Mouse (Mus musculus) erythroblast, embryonic 14.5 days (primary cell): ENCODE measurements around the gene Tnc.

Source experiments
- GATA1 ChIP-seq: IDR thresholded peaks from 2 replicates; pipeline ENCODE4 v1.6.1; 2012; ENCODE audit warnings: low read length, inconsistent platforms, mixed read lengths
- TAL1 ChIP-seq: IDR thresholded peaks from 3 replicates; pipeline ENCODE4 v1.6.1; 2012; ENCODE audit warnings: low read length, inconsistent platforms, mixed read lengths

DNA sequence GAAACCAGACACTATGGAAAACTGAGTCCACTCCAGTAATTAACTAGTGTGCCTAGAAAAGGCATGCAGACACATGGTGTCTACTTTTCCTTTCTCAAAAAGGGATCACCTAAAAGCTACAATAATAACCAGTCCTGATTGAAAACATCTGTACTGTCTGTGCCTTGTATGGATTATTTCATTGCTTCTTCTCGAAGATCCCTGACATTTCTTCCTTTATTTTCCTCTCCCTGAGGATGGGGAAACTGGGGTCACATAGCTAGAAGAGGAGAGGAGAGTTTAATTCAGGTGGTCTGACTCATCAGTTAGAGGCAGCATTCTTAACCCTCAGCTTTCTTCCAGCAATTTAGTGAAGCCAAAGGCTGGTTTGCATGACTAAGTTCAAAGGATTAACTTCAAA, 17.3 kb downstream of the Tnc start:
- TF ChIP-seq GATA1 = no peak
- no peak for TF ChIP-seq TAL1
